In genomic region chr16:94845996-94846395, GRCm38 (mm10) we compare ENCODE assay signal across 25 mouse cellular contexts.
"Had no signal": no experiment of that assay in that cellular context is flagged by ENCODE, and none has a peak within 500 bp of the region (broad histone marks: within the 10 kb centered on the region; RNA-seq: fewer than 3 reads in every experiment).

No protein-coding gene starts in this region.

- H3K36me3 ChIP-seq: limb, embryonic 12.5 days; limb, embryonic 15.5 days; midbrain, embryonic 12.5 days; midbrain, embryonic 15.5 days; neural tube, embryonic 13.5 days had no signal

- H3K4me2 ChIP-seq: limb, embryonic 12.5 days; limb, embryonic 15.5 days; liver, embryonic 11.5 days; lung, embryonic 14.5 days; midbrain, embryonic 12.5 days; midbrain, embryonic 15.5 days; neural tube, embryonic 13.5 days had no signal

- H3K4me3 ChIP-seq: left cerebral cortex, adult 2 months; limb, embryonic 12.5 days; limb, embryonic 15.5 days; megakaryocyte, embryonic 14.5 days; midbrain, embryonic 12.5 days; midbrain, embryonic 15.5 days; neural tube, embryonic 13.5 days had no signal

- H3K9me3 ChIP-seq: limb, embryonic 12.5 days; limb, embryonic 15.5 days; midbrain, embryonic 12.5 days; midbrain, embryonic 15.5 days; neural tube, embryonic 13.5 days had no signal

- DNase-seq: kidney, adult 11 months; kidney, adult 8-10 months; kidney, postnatal 14 days; kidney, postnatal 4 days; layer of hippocampus, adult 9-11 months; layer of hippocampus, postnatal 36 days; liver, postnatal 0 days; lung, embryonic 14.5 days; retina, postnatal 1 day; right cerebral cortex, postnatal 25 days; spleen, adult 18-20 months; thymus, adult 2 months; thymus, postnatal 14 days; thymus, postnatal 4 days had no signal

- H3K9ac ChIP-seq: limb, embryonic 12.5 days; limb, embryonic 15.5 days; liver, embryonic 14.5 days; liver, postnatal 0 days; lung, embryonic 14.5 days; midbrain, embryonic 12.5 days; midbrain, embryonic 15.5 days; neural tube, embryonic 13.5 days had no signal

- H3K27ac ChIP-seq: left cerebral cortex, adult 2 months; limb, embryonic 12.5 days; limb, embryonic 15.5 days; liver, embryonic 14.5 days; macrophage; midbrain, embryonic 12.5 days; midbrain, embryonic 15.5 days; neural tube, embryonic 13.5 days had no signal

- H3K27me3 ChIP-seq: limb, embryonic 12.5 days; limb, embryonic 15.5 days; megakaryocyte, embryonic 14.5 days; midbrain, embryonic 12.5 days; midbrain, embryonic 15.5 days; neural tube, embryonic 13.5 days had no signal

- ATAC-seq: liver, postnatal 0 days; lung, postnatal 0 days; midbrain, embryonic 15.5 days had no signal
